11 mouse cellular contexts compared by ENCODE assay signal in the genomic region with DNA sequence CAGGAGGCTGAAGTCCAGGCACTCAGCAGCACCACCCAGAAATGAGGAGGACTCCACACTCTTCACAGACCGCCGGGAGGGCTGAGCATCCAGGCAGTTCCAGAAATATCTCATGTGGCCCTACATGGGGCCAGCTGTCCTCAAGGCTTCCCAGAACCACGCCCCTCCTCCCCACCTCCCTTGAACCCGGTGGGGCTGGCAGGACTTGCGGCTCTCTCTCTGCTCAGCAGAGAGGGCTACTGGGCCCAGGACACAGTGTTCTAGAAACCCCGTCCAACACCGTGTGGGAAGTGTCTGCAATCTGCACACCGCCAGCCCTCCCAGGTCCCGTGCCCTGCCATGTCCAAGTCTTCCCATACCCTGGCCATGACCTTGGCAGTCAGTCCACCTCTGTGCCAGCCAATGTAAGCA. TPM values are rescaled to one million over a fixed set of nuclear protein-coding genes. Genes with fewer than 3 reads are reported as not detected.
DNase-seq lines count a peak whose midpoint lies in the region; ATAC-seq and TF ChIP-seq lines count a peak whose summit lies in the region.
"Had no signal": no experiment of that assay in that cellular context is flagged by ENCODE, and none has a peak within 500 bp of the region (broad histone marks: within the 10 kb centered on the region; RNA-seq: fewer than 3 reads in every experiment).

No protein-coding gene starts in this region.

- WGBS in heart, embryonic 12.5 days: 51% methylated on average over 9 of the region's 9 CpGs

- H3K27me3 ChIP-seq in heart, embryonic 12.5 days (replicated peaks): no peaks in the 10 kb centered on the region
- H3K27me3 ChIP-seq in myocyte (ENCODE audit: control insufficient read depth, insufficient read depth, insufficient read length): no peaks in the 10 kb centered on the region
- H3K27me3 ChIP-seq: embryonic facial prominence, embryonic 12.5 days had no signal

- TF ChIP-seq CTCF in layer of hippocampus, adult 2 months (conservative IDR thresholded peaks at IDR 0.05): no peak

- peaks cover 17% of the 10 kb centered on the region for H3K4me1 ChIP-seq in heart, embryonic 12.5 days (replicated peaks)
- H3K4me1 ChIP-seq: embryonic facial prominence, embryonic 12.5 days had no signal

- no peak overlapping the region for H3K4me3 ChIP-seq in layer of hippocampus, adult 2 months
- no peak overlapping the region for H3K4me3 ChIP-seq in heart, embryonic 12.5 days
- H3K4me3 ChIP-seq in myocyte: no peak overlapping the region
- H3K4me3 ChIP-seq: embryonic facial prominence, embryonic 12.5 days had no signal

- TF ChIP-seq POLR2A in myocyte (IDR thresholded peaks at IDR 0.05; ENCODE audit: insufficient read length, low read depth): no peak

- no peaks in the 10 kb centered on the region for H3K79me2 ChIP-seq in myocyte (ENCODE audit: control insufficient read depth, insufficient read depth)

- H3ac ChIP-seq in myocyte (ENCODE audit: control insufficient read depth, insufficient read length): no peak overlapping the region

- H3K4me2 ChIP-seq in heart, embryonic 12.5 days: no peak overlapping the region
- no peak overlapping the region for H3K4me2 ChIP-seq in myocyte (ENCODE audit: low read depth)
- H3K4me2 ChIP-seq: embryonic facial prominence, embryonic 12.5 days had no signal

- H3K9ac ChIP-seq in heart, embryonic 12.5 days: no peak overlapping the region
- H3K9ac ChIP-seq: embryonic facial prominence, embryonic 12.5 days had no signal

- peak; percentile 23; the same call in 1 of the 2 replicates for ATAC-seq in heart, embryonic 12.5 days (ENCODE audit: insufficient number of reproducible peaks, low FRiP score)
- no peak for ATAC-seq in megakaryocyte progenitor cell, adult 5-6 weeks (replicated peaks; ENCODE audit: poor library complexity)

- peak overlapping the region; percentile 11; the same call in 1 of the 2 replicates for H3K27ac ChIP-seq in layer of hippocampus, adult 2 months
- H3K27ac ChIP-seq in heart, embryonic 12.5 days (ENCODE audit: poor library complexity, severe bottlenecking): peak overlapping the region; percentile 32; the same call in 1 of the 2 replicates
- H3K27ac ChIP-seq: embryonic facial prominence, embryonic 12.5 days had no signal

- H3K36me3 ChIP-seq in heart, embryonic 12.5 days: peaks cover 27% of the 10 kb centered on the region
- no peaks in the 10 kb centered on the region for H3K36me3 ChIP-seq in myocyte (ENCODE audit: control insufficient read depth, insufficient read depth)

- DNase-seq in layer of hippocampus, adult 2 months (ENCODE audit: low spot score in 2 of 2): no peak
- DNase-seq in layer of hippocampus, adult 18-20 months (ENCODE audit: low spot score in 2 of 2): no peak
- DNase-seq in cerebellum, postnatal 36 days: peak; percentile 44 to 51
- no peak for DNase-seq in embryo, embryonic 9.5 days (ENCODE audit: extremely low spot score)
- no peak for DNase-seq in right cerebral cortex, postnatal 14 days

- H3K9me3 ChIP-seq in heart, embryonic 12.5 days (replicated peaks): no peaks in the 10 kb centered on the region
- H3K9me3 ChIP-seq: embryonic facial prominence, embryonic 12.5 days had no signal

TF ChIP-seq in myocyte, 11 proteins besides CTCF, POLR2A, EP300 and RAD21:
- TF ChIP-seq CEBPB (IDR thresholded peaks at IDR 0.05; ENCODE audit: insufficient read depth, poor library complexity, severe bottlenecking) (no peak), TCF12 (IDR thresholded peaks at IDR 0.05; ENCODE audit: insufficient read depth, poor library complexity, severe bottlenecking) (no peak), REST (IDR thresholded peaks at IDR 0.05; ENCODE audit: insufficient read depth, insufficient read length) (no peak), MAX (IDR thresholded peaks at IDR 0.05; ENCODE audit: low read depth) (no peak), MYOD1 (IDR thresholded peaks at IDR 0.05; ENCODE audit: control insufficient read depth in 1 of 3, insufficient read length in 2 of 3, low read depth in 2 of 3) (peak in 2 of 3 experiments; percentile 5 to 63), E2F4 (IDR thresholded peaks at IDR 0.05; ENCODE audit: insufficient read depth) (no peak), USF1 (IDR thresholded peaks at IDR 0.05; ENCODE audit: low read depth) (no peak), TCF3 (IDR thresholded peaks at IDR 0.05; ENCODE audit: insufficient read length, low read depth) (no peak), SRF (IDR thresholded peaks at IDR 0.05; ENCODE audit: control insufficient read depth, insufficient read length, low read depth) (peak; percentile 18), POLR2AphosphoS2 (IDR thresholded peaks at IDR 0.05; ENCODE audit: insufficient read length, low read depth) (no peak), MYOG (IDR thresholded peaks at IDR 0.05; ENCODE audit: control insufficient read depth in 1 of 3, insufficient read depth in 1 of 3, insufficient read length in 2 of 3, low read depth in 2 of 3) (peak in 2 of 3 experiments; percentile 58 to 74)

RNA-seq across cellular contexts. Expression of a gene that starts 15.7 kb away (rescaled TPM):
- 100 to 1,000 TPM; 110 to 116 TPM for total RNA-seq in layer of hippocampus, adult 2 months (2021)
- 100 to 1,000 TPM; 114 to 119 TPM for total RNA-seq in layer of hippocampus, adult 18-20 months (2021)
- polyA plus RNA-seq in heart, embryonic 12.5 days (2016; fragmentation: Nextera tagmentation; extraction: Ambion mirVana): 13.7 and 15.7 TPM in 2 replicates
- 23.3 TPM for polyA plus RNA-seq in myocyte (2012; fragmentation: generic; extraction: Trizol)
- 6.0 and 6.6 TPM in 2 replicates for total RNA-seq in megakaryocyte progenitor cell, adult 5-6 weeks (2015)
- 6.9 and 7.1 TPM in 2 replicates for total RNA-seq in megakaryocyte progenitor cell, adult 5-6 weeks (2017)

RNA-seq across cellular contexts. Expression of a gene that starts 18.8 kb away (rescaled TPM):
- total RNA-seq in layer of hippocampus, adult 2 months (2021): not detected
- not detected for total RNA-seq in layer of hippocampus, adult 18-20 months (2021)
- polyA plus RNA-seq in heart, embryonic 12.5 days (2016; fragmentation: Nextera tagmentation; extraction: Ambion mirVana): not detected in 2 replicates
- not detected for polyA plus RNA-seq in myocyte (2012; fragmentation: generic; extraction: Trizol)
- total RNA-seq in megakaryocyte progenitor cell, adult 5-6 weeks (2015): not detected in 2 replicates
- total RNA-seq in megakaryocyte progenitor cell, adult 5-6 weeks (2017): not detected in 2 replicates
- total RNA-seq: megakaryocyte-erythroid progenitor cell, adult 5-6 weeks had no signal
- polyA plus RNA-seq: embryonic facial prominence, embryonic 12.5 days; intestine, embryonic 14.5 days had no signal

RNA-seq across cellular contexts. Expression of a gene that starts 27.2 kb away (rescaled TPM):
- 100 to 1,000 TPM; 166 to 172 TPM for total RNA-seq in layer of hippocampus, adult 2 months (2021)
- 100 to 1,000 TPM; 166 to 181 TPM for total RNA-seq in layer of hippocampus, adult 18-20 months (2021)
- polyA plus RNA-seq in heart, embryonic 12.5 days (2016; fragmentation: Nextera tagmentation; extraction: Ambion mirVana): 176 and 182 TPM in 2 replicates
- polyA plus RNA-seq in myocyte (2012; fragmentation: generic; extraction: Trizol): 186 TPM
- total RNA-seq in megakaryocyte progenitor cell, adult 5-6 weeks (2015): 73.8 and 74.5 TPM in 2 replicates
- 65.9 and 78.6 TPM in 2 replicates for total RNA-seq in megakaryocyte progenitor cell, adult 5-6 weeks (2017)

Comparison
In these comparisons a context has a peak if more than half of its experiments do, and no peak if none do; other contexts are left out.
1. DNase-seq: peak in cerebellum, postnatal 36 days (2 of 2); none in layer of hippocampus, adult 2 months (0 of 2), layer of hippocampus, adult 18-20 months (0 of 2), embryo, embryonic 9.5 days (single experiment) and right cerebral cortex, postnatal 14 days (single experiment).
2. RNA of a gene that starts 15.7 kb away (total RNA-seq): 114 to 119 TPM in layer of hippocampus, adult 18-20 months and 110 to 116 TPM in layer of hippocampus, adult 2 months; 6.0 to 7.1 TPM in megakaryocyte progenitor cell, adult 5-6 weeks; every median in the first group is over 10 times any median in the second.